Mouse (Mus musculus): ENCODE data around the gene Map1b. TPM values are rescaled to one million over a fixed set of nuclear protein-coding genes. Genes with fewer than 3 reads are reported as not detected.

The Map1b gene
- polyA plus RNA-seq, 1 experiment from 2014 or later, result 1,780 TPM

DNA sequence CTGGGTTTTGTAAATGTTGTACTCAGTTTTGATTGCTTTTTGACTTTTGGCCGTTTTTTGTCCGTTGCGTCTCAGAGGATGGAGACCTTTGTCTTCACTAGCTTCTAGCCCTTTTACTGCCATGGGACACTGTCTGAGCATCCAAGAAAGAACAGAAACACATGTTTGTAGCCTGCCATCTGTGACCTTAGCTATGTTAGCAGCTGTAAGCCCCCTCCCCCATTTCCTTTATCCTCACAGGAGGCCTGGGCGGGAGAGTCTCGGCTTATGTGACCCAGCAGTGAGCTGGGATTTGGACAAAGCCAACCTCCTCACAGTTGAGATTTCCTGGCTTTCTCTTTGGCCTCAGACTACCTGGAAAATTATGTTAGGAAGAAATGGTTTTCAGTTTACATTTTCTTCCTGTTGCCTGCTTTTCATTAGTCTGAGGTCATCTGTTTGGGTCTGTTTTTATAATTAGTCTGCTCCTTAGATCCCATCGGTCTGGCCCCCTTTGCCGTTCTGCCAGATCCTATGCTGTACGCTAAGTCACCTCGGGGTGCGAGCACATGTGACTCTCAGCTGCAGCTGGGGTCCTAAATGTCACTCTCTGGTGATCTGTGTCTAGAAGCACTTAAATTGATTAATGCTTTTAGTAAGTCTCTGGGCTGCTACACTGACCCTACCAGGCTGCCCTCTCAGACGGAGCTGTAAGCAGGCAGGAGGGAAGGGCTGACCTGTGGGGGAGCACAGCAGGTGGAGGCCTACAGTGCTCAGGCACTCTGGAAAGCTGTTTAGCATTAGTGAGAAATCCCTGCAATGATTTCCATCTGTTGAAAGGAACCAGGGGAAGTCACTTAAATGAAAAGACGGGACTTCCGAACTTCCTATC is 102.6 kb downstream of the Map1b start:
- Histone ChIP-seq H3K9ac (0 out of 2 replicates have a peak overlapping the region, but pooled peaks have one; percentile 47), H3K4me2 (no peak overlapping the region), H3K27ac (replicated peaks) (peak overlapping the region; percentile 74), H3K4me1 (replicated peaks) (peaks cover 46% of the 10 kb centered on the region), H3K36me3 (peaks cover 21% of the 10 kb centered on the region), H3K27me3 (no peaks in the 10 kb centered on the region), H3K9me3 (no peaks in the 10 kb centered on the region), H3K4me3 (no peak overlapping the region)
- WGBS, result 24% methylated on average over 13 of the region's 13 CpGs
- ATAC-seq (ENCODE audit: low read depth), result peak; percentile 44

GRCm38 (mm10) chr13:99412477-99413080 is 103.8 kb downstream of the Map1b start:
- peaks cover 56% of the 10 kb centered on the region for H3K4me1 ChIP-seq (replicated peaks)
- ATAC-seq (ENCODE audit: low read depth), result no peak
- H3K27me3 ChIP-seq, result no peaks in the 10 kb centered on the region
- no peaks in the 10 kb centered on the region for H3K9me3 ChIP-seq
- WGBS, result 33% methylated on average over 11 of the region's 11 CpGs
- no peak overlapping the region for H3K4me3 ChIP-seq
- H3K4me2 ChIP-seq, result no peak overlapping the region
- peak overlapping the region; percentile 49; the same call in 1 of the 2 replicates for H3K27ac ChIP-seq (replicated peaks)
- H3K9ac ChIP-seq, result peak overlapping the region; percentile 22; the same call in 1 of the 2 replicates
- peaks cover 21% of the 10 kb centered on the region for H3K36me3 ChIP-seq

DNA sequence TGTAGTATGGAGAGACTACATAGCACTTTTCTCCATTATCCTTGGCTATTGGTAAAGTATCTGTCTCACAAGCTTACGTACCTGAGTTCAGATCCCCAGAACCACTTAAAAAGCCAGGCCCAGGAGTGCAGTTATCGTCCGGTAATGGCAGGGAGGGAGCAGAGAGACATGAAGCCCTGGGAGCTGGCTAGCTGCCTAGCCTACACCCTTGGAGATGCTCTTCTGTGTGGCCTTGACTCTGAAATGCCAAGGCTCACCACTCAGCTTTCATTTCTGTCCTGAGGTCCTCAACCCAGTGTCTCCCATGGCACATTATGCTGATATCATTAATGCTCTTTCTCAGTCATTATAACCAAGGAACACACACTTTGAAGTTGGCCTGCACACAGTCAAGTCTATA is 104.6 kb downstream of the Map1b start:
- Histone ChIP-seq H3K27me3 (no peaks in the 10 kb centered on the region), H3K27ac (replicated peaks) (peak overlapping the region; percentile 49), H3K4me1 (replicated peaks) (peaks cover 56% of the 10 kb centered on the region), H3K36me3 (peaks cover 21% of the 10 kb centered on the region), H3K4me2 (no peak overlapping the region), H3K9ac (no peak overlapping the region), H3K9me3 (no peaks in the 10 kb centered on the region), H3K4me3 (no peak overlapping the region)
- WGBS, result 76% methylated on average over 3 of the region's 3 CpGs
- ATAC-seq (ENCODE audit: low read depth), result no peak

DNA sequence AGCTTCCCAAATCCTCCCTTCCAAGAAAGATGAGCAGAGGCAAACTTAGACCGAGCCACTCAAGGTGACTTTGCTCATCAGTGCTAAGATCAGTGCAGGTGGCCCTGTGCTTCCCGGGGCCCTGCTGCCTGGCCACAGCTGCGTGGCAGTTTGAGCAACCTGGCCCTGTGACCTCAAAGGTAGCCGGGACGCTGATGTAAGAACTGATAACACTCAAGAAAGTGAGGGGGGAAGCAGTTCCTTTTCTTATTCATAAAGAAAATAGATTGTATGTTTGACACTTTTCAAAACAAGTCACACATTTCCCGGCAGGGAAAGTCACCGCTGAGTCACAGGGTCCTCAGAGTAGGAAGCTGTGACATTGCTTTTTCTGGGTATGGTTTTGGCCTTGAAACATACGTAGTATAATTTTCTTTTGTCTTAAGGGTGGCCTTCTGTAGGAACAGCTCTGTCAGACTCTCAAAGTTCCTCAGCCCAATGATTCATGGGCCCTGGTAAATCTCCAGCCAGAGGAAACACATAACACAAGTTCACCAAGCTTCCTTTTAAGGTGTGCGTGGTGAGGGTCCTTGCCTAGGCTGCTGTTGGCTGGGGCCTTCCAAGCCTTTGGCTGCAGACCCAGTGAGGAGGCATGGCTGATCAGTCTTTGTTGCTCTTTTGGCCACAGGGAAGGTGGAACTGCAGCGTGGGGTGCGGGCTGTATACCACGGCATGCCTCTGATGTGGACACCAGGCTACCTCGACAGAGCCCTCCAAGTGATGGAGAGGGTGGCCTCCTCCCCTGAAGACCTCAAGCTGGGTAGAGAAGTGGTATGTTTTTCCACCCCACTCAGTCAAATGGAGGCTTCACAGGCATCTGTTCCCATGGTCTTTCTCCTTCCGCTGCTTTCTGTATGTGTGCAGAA is 105.5 kb downstream of the Map1b start:
- Histone ChIP-seq H3K9me3 (no peaks in the 10 kb centered on the region), H3K4me2 (no peak overlapping the region), H3K36me3 (peaks cover 26% of the 10 kb centered on the region), H3K4me3 (no peak overlapping the region), H3K27me3 (no peaks in the 10 kb centered on the region), H3K27ac (replicated peaks) (no peak overlapping the region; the same call in 1 of the 2 replicates), H3K4me1 (replicated peaks) (peaks cover 56% of the 10 kb centered on the region), H3K9ac (no peak overlapping the region)
- ATAC-seq (ENCODE audit: low read depth), result no peak
- 90% methylated on average over 14 of the region's 14 CpGs for WGBS

DNA sequence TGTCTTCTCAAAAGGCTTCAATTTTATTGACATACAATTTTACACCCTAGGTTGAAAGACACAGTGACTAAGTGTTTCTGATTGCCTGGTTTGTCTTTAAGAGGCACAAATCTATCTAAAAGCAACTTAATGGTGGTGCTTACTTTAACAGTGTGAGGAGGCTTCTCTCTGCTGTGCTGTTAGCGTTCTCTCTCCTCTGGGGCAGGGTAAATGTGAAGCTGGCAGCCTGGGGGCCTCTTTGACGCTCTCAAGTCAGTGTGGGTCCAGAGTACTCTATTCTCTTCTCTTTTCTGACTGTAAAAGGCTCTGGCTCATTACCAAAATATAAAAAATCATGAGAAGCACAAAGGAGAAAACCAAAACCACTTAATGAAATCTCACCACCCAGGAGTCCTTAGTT is 107.1 kb downstream of the Map1b start:
- ATAC-seq (ENCODE audit: low read depth), result no peak
- 22% methylated on average over 2 of the region's 2 CpGs for WGBS
- H3K27me3 ChIP-seq, result no peaks in the 10 kb centered on the region
- no peak overlapping the region for H3K4me3 ChIP-seq
- no peaks in the 10 kb centered on the region for H3K9me3 ChIP-seq
- no peak overlapping the region for H3K27ac ChIP-seq (replicated peaks)
- H3K9ac ChIP-seq, result no peak overlapping the region
- H3K4me2 ChIP-seq, result no peak overlapping the region
- H3K36me3 ChIP-seq, result peaks cover 31% of the 10 kb centered on the region
- H3K4me1 ChIP-seq (replicated peaks), result peaks cover 42% of the 10 kb centered on the region

GRCm38 (mm10) chr13:99399373-99399772 is 117.0 kb downstream of the Map1b start:
- no peak overlapping the region for H3K4me3 ChIP-seq
- ATAC-seq (ENCODE audit: low read depth), result no peak
- no peak overlapping the region for H3K27ac ChIP-seq (replicated peaks)
- H3K9ac ChIP-seq, result no peak overlapping the region
- WGBS, result 79% methylated on average over 4 of the region's 4 CpGs
- no peak overlapping the region for H3K4me2 ChIP-seq
- H3K36me3 ChIP-seq, result 0 out of 2 replicates have a peak, but pooled peaks cover 6% of the 10 kb centered on the region
- H3K27me3 ChIP-seq, result no peaks in the 10 kb centered on the region
- H3K9me3 ChIP-seq, result no peaks in the 10 kb centered on the region
- H3K4me1 ChIP-seq (replicated peaks), result peaks cover 35% of the 10 kb centered on the region

DNA sequence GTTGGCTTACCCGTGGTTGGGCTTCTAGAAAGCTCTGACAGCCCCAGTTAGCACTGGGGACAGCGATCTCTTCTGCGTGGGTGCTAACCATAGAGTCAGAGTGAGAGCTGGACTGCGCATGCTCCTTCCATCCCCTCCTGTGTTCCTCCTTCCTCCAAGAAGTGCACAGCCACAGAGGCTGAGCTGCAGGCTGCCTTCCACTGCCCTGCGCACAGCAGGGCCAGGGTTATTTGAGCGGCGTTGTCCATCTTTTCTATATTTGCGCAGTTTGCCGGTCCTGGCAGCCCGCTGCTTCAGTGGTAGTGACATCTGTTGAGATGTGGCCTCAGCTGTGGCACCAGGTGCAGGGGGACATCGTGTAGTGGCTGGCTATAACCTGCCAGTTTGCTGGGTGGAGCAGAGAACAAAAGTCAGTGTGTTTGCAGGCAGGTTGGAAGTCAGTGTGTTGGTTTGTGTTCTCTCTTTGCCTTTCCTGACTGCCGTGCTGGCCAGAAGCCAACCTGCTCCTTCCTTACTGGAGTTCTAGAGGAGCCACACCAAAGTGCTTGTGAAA is 118.1 kb downstream of the Map1b start:
- no peaks in the 10 kb centered on the region for H3K9me3 ChIP-seq
- 79% methylated on average over 12 of the region's 12 CpGs for WGBS
- H3K27me3 ChIP-seq, result no peaks in the 10 kb centered on the region
- H3K4me2 ChIP-seq, result no peak overlapping the region
- H3K9ac ChIP-seq, result peak overlapping the region; percentile 36; the same call in 1 of the 2 replicates
- ATAC-seq (ENCODE audit: low read depth), result no peak
- 0 out of 2 replicates have a peak overlapping the region, but pooled peaks have one; percentile 38 for H3K27ac ChIP-seq (replicated peaks)
- no peaks in the 10 kb centered on the region for H3K36me3 ChIP-seq
- peaks cover 35% of the 10 kb centered on the region for H3K4me1 ChIP-seq (replicated peaks)
- H3K4me3 ChIP-seq, result no peak overlapping the region

- ATAC-seq (ENCODE audit: low read depth), result peak; percentile 91
- Histone ChIP-seq H3K36me3 (no peaks in the 10 kb centered on the region), H3K4me3 (no peak overlapping the region), H3K27me3 (no peaks in the 10 kb centered on the region), H3K4me1 (replicated peaks) (peaks cover 35% of the 10 kb centered on the region), H3K4me2 (no peak overlapping the region), H3K27ac (replicated peaks) (no peak overlapping the region; the same call in 1 of the 2 replicates), H3K9ac (no peak overlapping the region), H3K9me3 (no peaks in the 10 kb centered on the region)
- WGBS, result 26% methylated on average over 7 of the region's 7 CpGs
These were observed 119.1 kb downstream of the Map1b start for GRCm38 (mm10) chr13:99397228-99397627.

- Histone ChIP-seq H3K4me1 (replicated peaks) (peaks cover 41% of the 10 kb centered on the region), H3K27ac (replicated peaks) (peak overlapping the region; percentile 23; the same call in 1 of the 2 replicates), H3K9me3 (no peaks in the 10 kb centered on the region), H3K9ac (0 out of 2 replicates have a peak overlapping the region, but pooled peaks have one; percentile 17), H3K4me2 (no peak overlapping the region), H3K27me3 (no peaks in the 10 kb centered on the region), H3K4me3 (no peak overlapping the region), H3K36me3 (no peaks in the 10 kb centered on the region)
- 0 out of 2 replicates have a peak, but pooled peaks have one; percentile 21 for ATAC-seq (ENCODE audit: low read depth)
- 49% methylated on average over 12 of the region's 12 CpGs for WGBS
These were observed 120.8 kb downstream of the Map1b start for GRCm38 (mm10) chr13:99395531-99395930.

GRCm38 (mm10) chr13:99394694-99395093 is 121.6 kb downstream of the Map1b start:
- Histone ChIP-seq H3K4me3 (no peak overlapping the region), H3K9me3 (no peaks in the 10 kb centered on the region), H3K4me2 (no peak overlapping the region), H3K27me3 (no peaks in the 10 kb centered on the region), H3K4me1 (replicated peaks) (peaks cover 41% of the 10 kb centered on the region), H3K27ac (replicated peaks) (no peak overlapping the region), H3K36me3 (no peaks in the 10 kb centered on the region), H3K9ac (no peak overlapping the region)
- no peak for ATAC-seq (ENCODE audit: low read depth)
- 67% methylated on average over 3 of the region's 3 CpGs for WGBS

DNA sequence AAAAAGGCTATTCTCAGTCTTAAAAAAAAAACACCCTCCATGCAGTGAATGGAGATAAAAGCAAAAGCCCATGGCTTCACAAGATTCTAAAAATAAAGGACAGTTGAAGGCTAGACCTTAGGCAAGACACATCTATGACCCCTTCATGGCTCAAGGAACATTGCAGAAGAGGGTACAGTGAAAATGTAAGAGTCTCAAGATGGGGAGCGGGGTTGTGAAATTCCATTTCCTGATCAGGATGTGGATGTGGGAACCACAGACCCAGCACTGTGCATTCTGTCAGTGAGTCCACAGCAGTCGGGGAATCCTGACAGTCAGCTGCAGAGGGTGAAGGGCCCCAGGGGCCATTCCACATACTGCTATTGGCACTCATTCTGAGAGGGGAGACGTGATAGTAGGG is 123.2 kb downstream of the Map1b start:
- Histone ChIP-seq H3K36me3 (no peaks in the 10 kb centered on the region), H3K9me3 (no peaks in the 10 kb centered on the region), H3K4me2 (no peak overlapping the region), H3K4me3 (no peak overlapping the region), H3K27ac (replicated peaks) (no peak overlapping the region), H3K4me1 (replicated peaks) (peaks cover 37% of the 10 kb centered on the region), H3K9ac (no peak overlapping the region), H3K27me3 (no peaks in the 10 kb centered on the region)
- WGBS, result 78% methylated on average over 3 of the region's 3 CpGs
- ATAC-seq (ENCODE audit: low read depth), result no peak

Measured in neural tube, embryonic 13.5 days (tissue).